Mouse (Mus musculus) midbrain, embryonic 13.5 days (tissue): ENCODE measurements around the gene Rptor. TPM values are rescaled to one million over a fixed set of nuclear protein-coding genes. Genes with fewer than 3 reads are reported as not detected.

Source experiments
- ATAC-seq: fragments of 200-750 bp; cut with Nextera tagmentation; 2 replicates; pipeline ENCODE4 v1.8.0; 2017; ENCODE audit warnings: mild to moderate bottlenecking, moderate TSS enrichment, moderate library complexity
- H3K27ac ChIP-seq: fragments of 300-500 bp; sonication (generic); 2 replicates; pipeline ENCODE4 v1.5.1; 2015; ENCODE audit warnings: inconsistent platforms, mild to moderate bottlenecking, moderate library complexity
- H3K27me3 ChIP-seq: fragments of 300-500 bp; sonication (generic); 2 replicates; pipeline ENCODE4 v1.6.1; 2015; ENCODE audit warnings: mild to moderate bottlenecking, inconsistent platforms
- H3K36me3 ChIP-seq: fragments of 300-500 bp; sonication (generic); 2 replicates; pipeline ENCODE4 v1.6.1; 2015; ENCODE audit warnings: mild to moderate bottlenecking, inconsistent platforms
- H3K4me1 ChIP-seq: fragments of 300-500 bp; sonication (generic); replicated peaks from 2 replicates; pipeline ENCODE4 v1.6.1; 2015; ENCODE audit warnings: inconsistent platforms
- H3K4me2 ChIP-seq: fragments of 300-500 bp; sonication (generic); replicated peaks from 2 replicates; pipeline ENCODE4 v1.6.1; 2015; ENCODE audit warnings: moderate library complexity, mild to moderate bottlenecking, inconsistent platforms
- H3K4me3 ChIP-seq: fragments of 300-500 bp; sonication (generic); replicated peaks from 2 replicates; pipeline ENCODE4 v1.5.1; 2015; ENCODE audit warnings: mild to moderate bottlenecking, inconsistent platforms
- H3K9ac ChIP-seq: fragments of 300-500 bp; sonication (generic); replicated peaks from 2 replicates; pipeline ENCODE4 v1.6.1; 2015; ENCODE audit warnings: mild to moderate bottlenecking, inconsistent platforms
- H3K9me3 ChIP-seq: fragments of 300-500 bp; sonication (generic); 2 replicates; pipeline ENCODE4 v1.6.1; 2016; ENCODE audit warnings: mild to moderate bottlenecking, inconsistent platforms
- WGBS: fragments of 180-500 bp; shearing (Covaris S2); methylation state at CpG from one replicate; pipeline ENCODE4 v1.1.7; 2015; 5-methylcytosine and 5-hydroxymethylcytosine counted together
- polyA plus RNA-seq: library from polyadenylated mRNA; unstranded; fragments of >200 nt; fragmentation: Nextera tagmentation; extraction: Ambion mirVana; gene quantifications from 2 replicates; pipeline ENCODE4 v1.2.1, GENCODE M21; 2015

Gene Rptor
- polyA plus RNA-seq, 1 experiment from 2014 or later, result 11.7 TPM

GRCm38 (mm10) chr11:119696401-119696800 is 93.7 kb downstream of the Rptor start:
- Histone ChIP-seq H3K4me1 (peaks cover 12% of the 10 kb centered on the region), H3K9me3 (no peaks in the 10 kb centered on the region), H3K36me3 (no peaks in the 10 kb centered on the region), H3K9ac (no peak overlapping the region), H3K27me3 (no peaks in the 10 kb centered on the region), H3K4me3 (no peak overlapping the region), H3K27ac (no peak overlapping the region), H3K4me2 (no peak overlapping the region)
- ATAC-seq, result no peak
- WGBS, result 89% methylated on average over 2 of the region's 2 CpGs

GRCm38 (mm10) chr11:119705381-119706066 is 102.8 kb downstream of the Rptor start:
- Histone ChIP-seq H3K27me3 (no peaks in the 10 kb centered on the region), H3K27ac (no peak overlapping the region), H3K4me2 (no peak overlapping the region), H3K4me3 (no peak overlapping the region), H3K9me3 (no peaks in the 10 kb centered on the region), H3K36me3 (no peaks in the 10 kb centered on the region), H3K4me1 (peaks cover 17% of the 10 kb centered on the region), H3K9ac (no peak overlapping the region)
- WGBS, result 89% methylated on average over 4 of the region's 6 CpGs
- no peak for ATAC-seq

- Histone ChIP-seq H3K9ac (no peak overlapping the region), H3K4me3 (no peak overlapping the region), H3K27me3 (no peaks in the 10 kb centered on the region), H3K4me1 (peaks cover 24% of the 10 kb centered on the region), H3K9me3 (no peaks in the 10 kb centered on the region), H3K27ac (no peak overlapping the region), H3K36me3 (no peaks in the 10 kb centered on the region), H3K4me2 (no peak overlapping the region)
- 94% methylated on average over 1 of the region's 1 CpGs for WGBS
- ATAC-seq, result no peak
These were observed 104.6 kb downstream of the Rptor start for GRCm38 (mm10) chr11:119707259-119707658.

- no peaks in the 10 kb centered on the region for H3K9me3 ChIP-seq
- ATAC-seq, result no peak
- WGBS, result 47% methylated on average over 4 of the region's 4 CpGs
- H3K4me3 ChIP-seq, result no peak overlapping the region
- H3K4me1 ChIP-seq, result peaks cover 26% of the 10 kb centered on the region
- no peaks in the 10 kb centered on the region for H3K36me3 ChIP-seq
- H3K9ac ChIP-seq, result no peak overlapping the region
- H3K4me2 ChIP-seq, result no peak overlapping the region
- H3K27me3 ChIP-seq, result no peaks in the 10 kb centered on the region
- no peak overlapping the region for H3K27ac ChIP-seq
These were observed 106.5 kb downstream of the Rptor start for GRCm38 (mm10) chr11:119709239-119709638.

GRCm38 (mm10) chr11:119710338-119710737 is 107.6 kb downstream of the Rptor start:
- WGBS, result 90% methylated on average over 3 of the region's 3 CpGs
- no peak overlapping the region for H3K27ac ChIP-seq
- no peaks in the 10 kb centered on the region for H3K27me3 ChIP-seq
- H3K36me3 ChIP-seq, result no peaks in the 10 kb centered on the region
- no peak overlapping the region for H3K4me3 ChIP-seq
- no peak overlapping the region for H3K4me2 ChIP-seq
- peaks cover 34% of the 10 kb centered on the region for H3K4me1 ChIP-seq
- H3K9me3 ChIP-seq, result no peaks in the 10 kb centered on the region
- ATAC-seq, result no peak
- H3K9ac ChIP-seq, result no peak overlapping the region

- Histone ChIP-seq H3K4me1 (peaks cover 35% of the 10 kb centered on the region), H3K9ac (no peak overlapping the region), H3K36me3 (no peaks in the 10 kb centered on the region), H3K9me3 (no peaks in the 10 kb centered on the region), H3K4me2 (no peak overlapping the region), H3K27ac (no peak overlapping the region), H3K27me3 (no peaks in the 10 kb centered on the region), H3K4me3 (no peak overlapping the region)
- 88% methylated on average over 5 of the region's 5 CpGs for WGBS
- ATAC-seq, result no peak
These were observed 108.1 kb downstream of the Rptor start for GRCm38 (mm10) chr11:119710822-119711221.

- H3K9me3 ChIP-seq, result peaks cover 5% of the 10 kb centered on the region; the same call in 1 of the 2 replicates
- no peak overlapping the region for H3K4me2 ChIP-seq
- ATAC-seq, result no peak
- H3K27ac ChIP-seq, result no peak overlapping the region; the same call in 1 of the 2 replicates
- H3K9ac ChIP-seq, result no peak overlapping the region
- WGBS, result 33% methylated on average over 5 of the region's 5 CpGs
- H3K36me3 ChIP-seq, result 0 out of 2 replicates have a peak, but pooled peaks cover 4% of the 10 kb centered on the region
- H3K27me3 ChIP-seq, result no peaks in the 10 kb centered on the region
- H3K4me3 ChIP-seq, result no peak overlapping the region
- peaks cover 21% of the 10 kb centered on the region; the same call in 1 of the 2 replicates for H3K4me1 ChIP-seq
These were observed 112.7 kb downstream of the Rptor start for GRCm38 (mm10) chr11:119715437-119715836.

GRCm38 (mm10) chr11:119715841-119716596 is 113.3 kb downstream of the Rptor start:
- H3K36me3 ChIP-seq, result 0 out of 2 replicates have a peak, but pooled peaks cover 4% of the 10 kb centered on the region
- H3K4me1 ChIP-seq, result peaks cover 17% of the 10 kb centered on the region; the same call in 1 of the 2 replicates
- H3K4me2 ChIP-seq, result no peak overlapping the region
- no peak for ATAC-seq
- WGBS, result 82% methylated on average over 5 of the region's 5 CpGs
- no peak overlapping the region for H3K27ac ChIP-seq
- no peak overlapping the region for H3K4me3 ChIP-seq
- no peak overlapping the region for H3K9ac ChIP-seq
- no peaks in the 10 kb centered on the region for H3K27me3 ChIP-seq
- H3K9me3 ChIP-seq, result peaks cover 5% of the 10 kb centered on the region; the same call in 1 of the 2 replicates

GRCm38 (mm10) chr11:119718115-119718514 is 115.4 kb downstream of the Rptor start:
- no peak for ATAC-seq
- peaks cover 5% of the 10 kb centered on the region; the same call in 1 of the 2 replicates for H3K9me3 ChIP-seq
- no peak overlapping the region for H3K27ac ChIP-seq
- H3K4me1 ChIP-seq, result peaks cover 15% of the 10 kb centered on the region; the same call in 1 of the 2 replicates
- H3K4me3 ChIP-seq, result no peak overlapping the region
- H3K36me3 ChIP-seq, result 0 out of 2 replicates have a peak, but pooled peaks cover 4% of the 10 kb centered on the region
- no peak overlapping the region for H3K4me2 ChIP-seq
- 97% methylated on average over 3 of the region's 3 CpGs for WGBS
- H3K27me3 ChIP-seq, result no peaks in the 10 kb centered on the region
- H3K9ac ChIP-seq, result no peak overlapping the region

GRCm38 (mm10) chr11:119720101-119721048 is 117.7 kb downstream of the Rptor start:
- peaks cover 5% of the 10 kb centered on the region; the same call in 1 of the 2 replicates for H3K9me3 ChIP-seq
- no peak overlapping the region for H3K4me3 ChIP-seq
- H3K9ac ChIP-seq, result no peak overlapping the region
- no peak overlapping the region for H3K4me2 ChIP-seq
- peaks cover 10% of the 10 kb centered on the region for H3K36me3 ChIP-seq
- no peak for ATAC-seq
- H3K4me1 ChIP-seq, result 0 out of 2 replicates have a peak, but pooled peaks cover 4% of the 10 kb centered on the region
- 86% methylated on average over 9 of the region's 9 CpGs for WGBS
- no peaks in the 10 kb centered on the region for H3K27me3 ChIP-seq
- no peak overlapping the region for H3K27ac ChIP-seq

- ATAC-seq, result no peak
- Histone ChIP-seq H3K9me3 (no peaks in the 10 kb centered on the region), H3K4me2 (no peak overlapping the region), H3K36me3 (peaks cover 17% of the 10 kb centered on the region), H3K4me1 (0 out of 2 replicates have a peak, but pooled peaks cover 4% of the 10 kb centered on the region), H3K9ac (no peak overlapping the region), H3K4me3 (no peak overlapping the region), H3K27ac (no peak overlapping the region), H3K27me3 (no peaks in the 10 kb centered on the region)
- WGBS, result 91% methylated on average over 9 of the region's 9 CpGs
These were observed 122.0 kb downstream of the Rptor start for GRCm38 (mm10) chr11:119724709-119725108.
